Mouse (Mus musculus): ENCODE measurements at regions not wholly inside any gene's neighbourhood (a gene's known extent, or its start where the extent isn't known, plus 50 kb on each side); places are given as distances from the start of the nearest gene placed in this dataset.
A peak's percentile ranks its signal among the peaks of the same experiment; 100 is the strongest.

- Histone ChIP-seq H3K36me3 (ENCODE audit: control insufficient read depth, insufficient read depth, low read length) (no peaks in the 10 kb centered on the region), H3K4me3 (ENCODE audit: extremely low read depth, insufficient read depth, insufficient read length) (no peak overlapping the region), H3K27ac (ENCODE audit: insufficient read depth, low read length) (0 out of 2 replicates have a peak overlapping the region, but pooled peaks have one; percentile 41), H3K4me1 (ENCODE audit: control insufficient read depth, insufficient read depth, insufficient read length) (peaks cover 15% of the 10 kb centered on the region; the same call in 1 of the 2 replicates), H3K27me3 (ENCODE audit: control insufficient read depth, insufficient read depth, low read length) (no peaks in the 10 kb centered on the region)
- no peak for TF ChIP-seq CTCF (IDR thresholded peaks at IDR 0.05; ENCODE audit: extremely low read depth, insufficient read depth, insufficient read length, insufficient replicate concordance)
- no peak for TF ChIP-seq POLR2A (IDR thresholded peaks at IDR 0.05; ENCODE audit: low read depth, low read length)
- 66% methylated on average over 4 of the region's 4 CpGs for WGBS
- DNase-seq (ENCODE audit: low read depth in 1 of 2, low spot score in 2 of 2): no peak
These were observed 139.1 kb upstream of the Mdm1 start for GRCm38 (mm10) chr10:118002559-118002958.

DNA sequence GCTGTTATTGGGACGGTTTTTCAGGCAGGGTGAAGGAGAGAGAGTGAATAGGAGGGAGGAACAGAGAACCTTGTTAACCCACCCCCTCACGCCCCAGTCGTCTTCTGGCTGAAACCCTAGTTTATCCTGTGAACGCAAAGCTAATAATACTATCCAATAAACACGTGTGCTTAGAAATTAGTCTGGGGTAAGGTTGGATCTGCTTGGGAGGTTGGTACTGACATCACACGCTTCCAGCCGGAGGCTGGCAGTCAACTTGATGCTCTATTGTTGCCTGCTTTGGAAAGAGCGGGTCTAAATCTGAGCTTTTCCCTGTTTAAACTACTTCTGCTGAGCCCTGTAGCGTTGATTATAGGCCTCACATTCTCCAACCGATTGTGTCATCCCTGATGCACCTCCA lies 138.4 kb upstream of the Mdm1 start:
- DNase-seq (ENCODE audit: low read depth in 1 of 2, low spot score in 2 of 2): no peak
- Histone ChIP-seq H3K4me3 (ENCODE audit: extremely low read depth, insufficient read depth, insufficient read length) (no peak overlapping the region), H3K36me3 (ENCODE audit: control insufficient read depth, insufficient read depth, low read length) (no peaks in the 10 kb centered on the region), H3K4me1 (ENCODE audit: control insufficient read depth, insufficient read depth, insufficient read length) (peaks cover 15% of the 10 kb centered on the region; the same call in 1 of the 2 replicates), H3K27ac (ENCODE audit: insufficient read depth, low read length) (no peak overlapping the region), H3K27me3 (ENCODE audit: control insufficient read depth, insufficient read depth, low read length) (no peaks in the 10 kb centered on the region)
- WGBS: 88% methylated on average over 10 of the region's 10 CpGs
- TF ChIP-seq CTCF (IDR thresholded peaks at IDR 0.05; ENCODE audit: extremely low read depth, insufficient read depth, insufficient read length, insufficient replicate concordance): no peak
- TF ChIP-seq POLR2A (IDR thresholded peaks at IDR 0.05; ENCODE audit: low read depth, low read length): no peak

- Histone ChIP-seq H3K27me3 (ENCODE audit: control insufficient read depth, insufficient read depth, low read length) (no peaks in the 10 kb centered on the region), H3K4me1 (ENCODE audit: control insufficient read depth, insufficient read depth, insufficient read length) (peaks cover 15% of the 10 kb centered on the region; the same call in 1 of the 2 replicates), H3K36me3 (ENCODE audit: control insufficient read depth, insufficient read depth, low read length) (no peaks in the 10 kb centered on the region), H3K27ac (ENCODE audit: insufficient read depth, low read length) (no peak overlapping the region), H3K4me3 (ENCODE audit: extremely low read depth, insufficient read depth, insufficient read length) (no peak overlapping the region)
- no peak for DNase-seq (ENCODE audit: low read depth in 1 of 2, low spot score in 2 of 2)
- 64% methylated on average over 16 of the region's 16 CpGs for WGBS
- TF ChIP-seq POLR2A (IDR thresholded peaks at IDR 0.05; ENCODE audit: low read depth, low read length) (no peak), CTCF (IDR thresholded peaks at IDR 0.05; ENCODE audit: extremely low read depth, insufficient read depth, insufficient read length, insufficient replicate concordance) (no peak)
These were observed 137.8 kb upstream of the Mdm1 start for GRCm38 (mm10) chr10:118003739-118004361.

- no peak for DNase-seq (ENCODE audit: low read depth in 1 of 2, low spot score in 2 of 2)
- TF ChIP-seq POLR2A (IDR thresholded peaks at IDR 0.05; ENCODE audit: low read depth, low read length): no peak
- no peak for TF ChIP-seq CTCF (IDR thresholded peaks at IDR 0.05; ENCODE audit: extremely low read depth, insufficient read depth, insufficient read length, insufficient replicate concordance)
These were observed 137.2 kb upstream of the Mdm1 start for GRCm38 (mm10) chr10:118004362-118004958.

DNA sequence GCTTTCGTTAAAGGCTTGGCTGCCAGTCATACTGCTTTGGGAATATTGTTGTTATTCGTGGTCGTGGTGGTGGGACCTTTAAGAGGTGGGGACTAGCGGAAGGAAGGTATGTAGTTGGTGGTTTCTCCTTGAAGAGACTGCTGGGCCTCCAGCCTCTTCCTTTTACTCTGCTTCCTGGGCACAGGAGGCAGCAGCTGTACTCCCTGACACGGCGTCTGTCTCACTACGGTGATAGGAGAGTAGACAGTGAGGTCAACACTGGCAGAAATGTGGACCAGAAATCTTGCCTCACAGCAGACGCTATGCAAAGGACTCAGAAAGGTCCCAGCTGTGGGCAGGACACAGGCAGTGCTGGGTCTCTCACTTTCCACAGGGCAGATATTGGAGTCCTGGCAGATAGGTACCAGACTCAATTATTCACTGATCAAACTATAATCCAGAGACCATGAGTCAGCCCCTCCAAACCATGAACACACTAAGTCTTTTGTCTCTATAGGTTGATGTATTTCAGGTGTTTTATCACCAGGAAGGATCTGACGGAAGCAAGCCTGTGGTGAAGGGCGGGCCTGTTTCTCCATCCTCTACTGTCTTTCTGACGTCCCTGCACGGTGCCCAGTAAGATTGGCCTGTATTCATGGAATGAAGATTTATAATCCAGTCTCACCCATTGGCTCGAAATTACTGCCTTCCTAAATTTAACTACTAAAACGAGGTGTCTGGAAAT lies 134.6 kb upstream of the Mdm1 start:
- Histone ChIP-seq H3K27ac (ENCODE audit: insufficient read depth, low read length) (peak overlapping the region; percentile 76), H3K36me3 (ENCODE audit: control insufficient read depth, insufficient read depth, low read length) (no peaks in the 10 kb centered on the region), H3K4me1 (ENCODE audit: control insufficient read depth, insufficient read depth, insufficient read length) (peaks cover 14% of the 10 kb centered on the region; the same call in 1 of the 2 replicates), H3K4me3 (ENCODE audit: extremely low read depth, insufficient read depth, insufficient read length) (no peak overlapping the region), H3K27me3 (ENCODE audit: control insufficient read depth, insufficient read depth, low read length) (no peaks in the 10 kb centered on the region)
- 24% methylated on average over 14 of the region's 14 CpGs for WGBS
- peak in 1 of 2 experiments; percentile 37 for DNase-seq (ENCODE audit: low read depth in 1 of 2, low spot score in 2 of 2)
- TF ChIP-seq POLR2A (IDR thresholded peaks at IDR 0.05; ENCODE audit: low read depth, low read length) (peak; percentile 23), CTCF (IDR thresholded peaks at IDR 0.05; ENCODE audit: extremely low read depth, insufficient read depth, insufficient read length, insufficient replicate concordance) (no peak)

More at GRCm38 (mm10) chr10:118004362-118004958, 137.2 kb upstream of the Mdm1 start:
- peaks cover 15% of the 10 kb centered on the region; the same call in 1 of the 2 replicates for H3K4me1 ChIP-seq (ENCODE audit: control insufficient read depth, insufficient read depth, insufficient read length)
- H3K36me3 ChIP-seq (ENCODE audit: control insufficient read depth, insufficient read depth, low read length): no peaks in the 10 kb centered on the region
- no peaks in the 10 kb centered on the region for H3K27me3 ChIP-seq (ENCODE audit: control insufficient read depth, insufficient read depth, low read length)
- no peak overlapping the region for H3K4me3 ChIP-seq (ENCODE audit: extremely low read depth, insufficient read depth, insufficient read length)
- WGBS: 92% methylated on average over 8 of the region's 8 CpGs
- H3K27ac ChIP-seq (ENCODE audit: insufficient read depth, low read length): no peak overlapping the region

GRCm38 (mm10) chr10:118007846-118008245 lies 133.8 kb upstream of the Mdm1 start:
- H3K4me3 ChIP-seq (ENCODE audit: extremely low read depth, insufficient read depth, insufficient read length): no peak overlapping the region

More at GRCm38 (mm10) chr10:118007846-118008245, 133.8 kb upstream of the Mdm1 start:
- Histone ChIP-seq H3K27me3 (ENCODE audit: control insufficient read depth, insufficient read depth, low read length) (no peaks in the 10 kb centered on the region), H3K36me3 (ENCODE audit: control insufficient read depth, insufficient read depth, low read length) (no peaks in the 10 kb centered on the region), H3K27ac (ENCODE audit: insufficient read depth, low read length) (no peak overlapping the region), H3K4me1 (ENCODE audit: control insufficient read depth, insufficient read depth, insufficient read length) (peaks cover 11% of the 10 kb centered on the region; the same call in 1 of the 2 replicates)
- TF ChIP-seq CTCF (IDR thresholded peaks at IDR 0.05; ENCODE audit: extremely low read depth, insufficient read depth, insufficient read length, insufficient replicate concordance) (no peak), POLR2A (IDR thresholded peaks at IDR 0.05; ENCODE audit: low read depth, low read length) (no peak)
- WGBS: 86% methylated on average over 7 of the region's 7 CpGs
- no peak for DNase-seq (ENCODE audit: low read depth in 1 of 2, low spot score in 2 of 2)
